Mouse (Mus musculus) small intestine, adult 2 months (tissue): ENCODE data around the gene Kxd1.

Experiments
- CTCF ChIP-seq: fragments of 200-500 bp; IDR thresholded peaks from 2 replicates; pipeline ENCODE4 v1.5.1; 2012; ENCODE audit warnings: low read depth, mild to moderate bottlenecking, control low read depth, inconsistent platforms, low read length, moderate library complexity, mixed read lengths; ENCODE audit not compliant: insufficient replicate concordance, insufficient read length; ENCODE audit errors: extremely low read depth
- POLR2A ChIP-seq: fragments of 200-500 bp; IDR thresholded peaks from 2 replicates; pipeline ENCODE4 v1.6.1; 2012; ENCODE audit warnings: low read depth, mild to moderate bottlenecking, control low read depth, inconsistent platforms, low read length, moderate library complexity

DNA sequence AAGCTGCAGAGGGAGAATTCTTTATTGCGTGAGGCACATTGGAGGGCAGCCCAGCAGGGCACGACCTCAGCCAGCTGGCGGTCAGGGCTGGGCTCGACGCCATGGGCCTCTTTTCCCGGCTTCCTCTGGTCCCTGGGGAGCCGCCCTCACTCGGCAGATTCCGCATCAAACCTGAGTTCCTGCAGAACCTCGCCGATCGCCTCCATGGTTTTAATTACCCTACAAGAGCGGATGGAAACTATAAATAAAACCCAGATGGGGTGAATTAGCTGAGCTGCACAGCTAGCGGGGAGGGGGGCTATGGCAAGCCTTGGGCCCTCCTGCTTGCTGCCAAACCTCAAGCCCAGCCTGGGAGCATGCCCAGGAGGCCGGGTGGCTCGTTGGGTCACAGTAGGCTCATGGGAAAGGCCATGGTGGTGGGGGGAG lies 23.5 kb downstream of the Kxd1 start:
- TF ChIP-seq CTCF (no peak), POLR2A (no peak)
